Mouse (Mus musculus): Measurements from ENCODE around the gene Gpr1.

DNA sequence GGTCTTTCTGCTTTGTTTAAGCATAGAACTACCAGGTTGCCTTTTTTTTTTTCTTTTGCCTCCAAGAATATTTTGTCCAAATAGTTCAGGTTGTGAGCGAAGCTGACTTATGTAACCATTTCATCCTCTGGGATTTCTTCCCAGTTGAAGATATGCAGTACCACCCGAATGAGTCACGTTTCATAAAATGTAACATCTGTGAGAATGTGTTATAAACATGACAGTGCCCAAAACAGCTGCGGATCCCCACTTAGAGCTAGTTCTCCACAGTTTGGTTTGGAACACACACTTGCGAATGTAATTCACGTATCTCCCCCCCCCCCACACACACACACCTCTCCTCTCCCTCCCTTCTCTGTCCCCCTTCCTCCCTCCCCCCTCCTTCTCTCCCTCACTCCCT is 15.0 kb downstream of the Gpr1 start:
- no peak for TF ChIP-seq POLR2A (IDR thresholded peaks at IDR 0.05; ENCODE audit: insufficient read depth, low read length)
- TF ChIP-seq EP300 (IDR thresholded peaks at IDR 0.05; ENCODE audit: insufficient read depth, low read depth, low read length): no peak

Measured in ES-Bruce4 (cell line).